Mouse (Mus musculus) liver, embryonic 12.5 days (tissue): Measurements from ENCODE around the gene Gm28374. TPM values are rescaled to one million over a fixed set of nuclear protein-coding genes. Genes with fewer than 3 reads are reported as not detected.

ENCODE experiments used
- ATAC-seq: fragments of 200-750 bp; cut with Nextera tagmentation; 2 replicates; pipeline ENCODE4 v1.8.0; 2017; ENCODE audit warnings: moderate number of reproducible peaks, mild to moderate bottlenecking, moderate library complexity
- H3K27ac ChIP-seq: fragments of 300-500 bp; sonication (generic); 2 replicates; pipeline ENCODE4 v1.5.1; 2016; ENCODE audit warnings: mild to moderate bottlenecking
- H3K27me3 ChIP-seq: fragments of 300-500 bp; sonication (generic); replicated peaks from 2 replicates; pipeline ENCODE4 v1.6.1; 2016; ENCODE audit warnings: mild to moderate bottlenecking, moderate library complexity
- H3K36me3 ChIP-seq: fragments of 300-500 bp; sonication (generic); 2 replicates; pipeline ENCODE4 v1.6.1; 2016; ENCODE audit warnings: mild to moderate bottlenecking, moderate library complexity
- H3K4me1 ChIP-seq: fragments of 300-500 bp; sonication (generic); 2 replicates; pipeline ENCODE4 v1.6.1; 2016
- H3K4me2 ChIP-seq: fragments of 300-500 bp; sonication (generic); 2 replicates; pipeline ENCODE4 v1.6.1; 2016; ENCODE audit warnings: mild to moderate bottlenecking, moderate library complexity
- H3K4me3 ChIP-seq: fragments of 300-500 bp; sonication (generic); 2 replicates; pipeline ENCODE4 v1.5.1; 2016; ENCODE audit warnings: mild to moderate bottlenecking, moderate library complexity
- H3K9ac ChIP-seq: fragments of 300-500 bp; sonication (generic); 2 replicates; pipeline ENCODE4 v1.6.1; 2016; ENCODE audit warnings: mild to moderate bottlenecking, moderate library complexity
- H3K9me3 ChIP-seq: fragments of 300-500 bp; sonication (generic); replicated peaks from 2 replicates; pipeline ENCODE4 v1.6.1; 2016; ENCODE audit warnings: mild to moderate bottlenecking, moderate library complexity
- WGBS: fragments of 180-500 bp; shearing (Covaris S2); methylation state at CpG from one replicate; pipeline ENCODE4 v1.1.7; 2016; ENCODE audit not compliant: insufficient replicate concordance; 5-methylcytosine and 5-hydroxymethylcytosine counted together
- polyA plus RNA-seq: library from polyadenylated mRNA; unstranded; fragments of >200 nt; fragmentation: Nextera tagmentation; extraction: Ambion mirVana; gene quantifications from 2 replicates; pipeline ENCODE4 v1.2.1, GENCODE M21; 2016

Gm28374 gene
- polyA plus RNA-seq, 1 experiment from 2014 or later: 0.37 TPM

- 43% methylated on average over 5 of the region's 5 CpGs for WGBS
- Histone ChIP-seq H3K9me3 (no peaks in the 10 kb centered on the region), H3K27ac (peak overlapping the region; percentile 77), H3K4me2 (peak overlapping the region; percentile 95), H3K27me3 (no peaks in the 10 kb centered on the region), H3K4me1 (peaks cover 54% of the 10 kb centered on the region), H3K36me3 (peaks cover 40% of the 10 kb centered on the region), H3K4me3 (peak overlapping the region; percentile 60), H3K9ac (peak overlapping the region; percentile 70)
- no peak for ATAC-seq
These were observed 15.5 kb downstream of the Gm28374 start for GRCm38 (mm10) chr19:6066571-6066970.

GRCm38 (mm10) chr19:6063081-6063480 lies 19.0 kb downstream of the Gm28374 start:
- WGBS: 84% methylated on average over 6 of the region's 6 CpGs
- no peak for ATAC-seq

GRCm38 (mm10) chr19:6062418-6062817 lies 19.6 kb downstream of the Gm28374 start:
- 50% methylated on average over 5 of the region's 5 CpGs for WGBS
- Histone ChIP-seq H3K4me3 (peak overlapping the region; percentile 92), H3K4me2 (peak overlapping the region; percentile 100), H3K9me3 (no peaks in the 10 kb centered on the region), H3K27ac (peak overlapping the region; percentile 99), H3K9ac (peak overlapping the region; percentile 96), H3K27me3 (no peaks in the 10 kb centered on the region), H3K36me3 (peaks cover 28% of the 10 kb centered on the region), H3K4me1 (peaks cover 62% of the 10 kb centered on the region)
- no peak for ATAC-seq

More at GRCm38 (mm10) chr19:6063081-6063480, 19.0 kb downstream of the Gm28374 start:
- Histone ChIP-seq H3K4me3 (peak overlapping the region; percentile 92; the same call in 1 of the 2 replicates), H3K27me3 (no peaks in the 10 kb centered on the region), H3K9ac (peak overlapping the region; percentile 96; the same call in 1 of the 2 replicates), H3K36me3 (peaks cover 28% of the 10 kb centered on the region), H3K9me3 (no peaks in the 10 kb centered on the region), H3K27ac (no peak overlapping the region), H3K4me2 (peak overlapping the region; percentile 100), H3K4me1 (peaks cover 67% of the 10 kb centered on the region)

- Histone ChIP-seq H3K4me1 (peaks cover 58% of the 10 kb centered on the region), H3K4me2 (peak overlapping the region; percentile 100), H3K27me3 (no peaks in the 10 kb centered on the region), H3K9me3 (no peaks in the 10 kb centered on the region), H3K27ac (peak overlapping the region; percentile 99), H3K36me3 (peaks cover 28% of the 10 kb centered on the region), H3K4me3 (peak overlapping the region; percentile 92), H3K9ac (peak overlapping the region; percentile 96)
- WGBS: 1% methylated on average over 44 of the region's 44 CpGs
- peak; percentile 17 for ATAC-seq
These were observed 20.3 kb downstream of the Gm28374 start for GRCm38 (mm10) chr19:6061641-6062302.

- H3K9ac ChIP-seq: peak within 1 kb of the TSS; percentile 96
- peaks cover 58% of the 10 kb centered on the region for H3K4me1 ChIP-seq
- peak within 1 kb of the TSS; percentile 100 for H3K4me2 ChIP-seq
- ATAC-seq: peak; percentile 74
- H3K27me3 ChIP-seq: no peaks in the 10 kb centered on the region
- peaks cover 34% of the 10 kb centered on the region for H3K36me3 ChIP-seq
- peak within 1 kb of the TSS; percentile 92 for H3K4me3 ChIP-seq
- under 1% methylated on average over 58 of the region's 58 CpGs for WGBS
- no peaks in the 10 kb centered on the region for H3K9me3 ChIP-seq
- peak within 1 kb of the TSS; percentile 99 for H3K27ac ChIP-seq
These were observed 21.0 kb downstream of the Gm28374 start, which contains the start of gene Znhit2 for GRCm38 (mm10) chr19:6061021-6061533. Gene Znhit2, plus strand, starts transcription at chr19:6061192.

GRCm38 (mm10) chr19:6058966-6059365 lies 23.1 kb downstream of the Gm28374 start:
- Histone ChIP-seq H3K4me3 (peak overlapping the region; percentile 95), H3K36me3 (peaks cover 55% of the 10 kb centered on the region), H3K9me3 (no peaks in the 10 kb centered on the region), H3K4me1 (peaks cover 61% of the 10 kb centered on the region), H3K27me3 (no peaks in the 10 kb centered on the region), H3K9ac (peak overlapping the region; percentile 94), H3K4me2 (peak overlapping the region; percentile 86), H3K27ac (peak overlapping the region; percentile 86)
- ATAC-seq: no peak
- WGBS: 59% methylated on average over 5 of the region's 5 CpGs

- Histone ChIP-seq H3K27me3 (no peaks in the 10 kb centered on the region), H3K36me3 (peaks cover 57% of the 10 kb centered on the region), H3K4me1 (peaks cover 61% of the 10 kb centered on the region), H3K4me3 (peak overlapping the region; percentile 95), H3K9me3 (no peaks in the 10 kb centered on the region), H3K27ac (peak overlapping the region; percentile 86), H3K9ac (peak overlapping the region; percentile 94), H3K4me2 (peak overlapping the region; percentile 86)
- 13% methylated on average over 5 of the region's 5 CpGs for WGBS
- ATAC-seq: no peak
These were observed 23.5 kb downstream of the Gm28374 start for GRCm38 (mm10) chr19:6058513-6058912.

- peak within 1 kb of the TSS; percentile 86 for H3K27ac ChIP-seq
- H3K9ac ChIP-seq: peak within 1 kb of the TSS; percentile 94
- H3K4me3 ChIP-seq: peak within 1 kb of the TSS; percentile 95
- no peaks in the 10 kb centered on the region for H3K9me3 ChIP-seq
- under 1% methylated on average over 63 of the region's 63 CpGs for WGBS
- ATAC-seq: peak; percentile 82
- H3K4me2 ChIP-seq: peak within 1 kb of the TSS; percentile 86
- H3K4me1 ChIP-seq: peaks cover 61% of the 10 kb centered on the region
- peaks cover 64% of the 10 kb centered on the region for H3K36me3 ChIP-seq
- H3K27me3 ChIP-seq: no peaks in the 10 kb centered on the region
These were observed 24.6 kb downstream of the Gm28374 start, which contains the start of the genes Mrpl49 and Fau for GRCm38 (mm10) chr19:6057313-6058096. Gene Mrpl49, minus strand, starts transcription at chr19:6057785. Gene Fau, plus strand, starts transcription at chr19:6057844.

GRCm38 (mm10) chr19:6056696-6057095 lies 25.4 kb downstream of the Gm28374 start:
- no peak for ATAC-seq
- peak overlapping the region; percentile 86 for H3K4me2 ChIP-seq
- H3K4me3 ChIP-seq: peak overlapping the region; percentile 95
- peak overlapping the region; percentile 94 for H3K9ac ChIP-seq
- H3K4me1 ChIP-seq: peaks cover 54% of the 10 kb centered on the region
- H3K27ac ChIP-seq: peak overlapping the region; percentile 86; the same call in 1 of the 2 replicates
- H3K9me3 ChIP-seq: no peaks in the 10 kb centered on the region
- peaks cover 72% of the 10 kb centered on the region for H3K36me3 ChIP-seq
- H3K27me3 ChIP-seq: no peaks in the 10 kb centered on the region
- WGBS: 55% methylated on average over 4 of the region's 4 CpGs

GRCm38 (mm10) chr19:6054296-6054695 lies 27.8 kb downstream of the Gm28374 start:
- Histone ChIP-seq H3K36me3 (peaks cover 82% of the 10 kb centered on the region), H3K9me3 (no peaks in the 10 kb centered on the region), H3K27me3 (no peaks in the 10 kb centered on the region), H3K27ac (0 out of 2 replicates have a peak overlapping the region, but pooled peaks have one; percentile 10), H3K4me2 (no peak overlapping the region), H3K9ac (no peak overlapping the region), H3K4me1 (peaks cover 44% of the 10 kb centered on the region), H3K4me3 (no peak overlapping the region)
- 74% methylated on average over 5 of the region's 5 CpGs for WGBS
- ATAC-seq: no peak

- Histone ChIP-seq H3K4me3 (no peak overlapping the region), H3K9ac (no peak overlapping the region), H3K4me1 (peaks cover 52% of the 10 kb centered on the region), H3K27ac (no peak overlapping the region), H3K36me3 (peaks cover 89% of the 10 kb centered on the region), H3K27me3 (no peaks in the 10 kb centered on the region), H3K9me3 (no peaks in the 10 kb centered on the region), H3K4me2 (no peak overlapping the region)
- 83% methylated on average over 7 of the region's 7 CpGs for WGBS
- ATAC-seq: no peak
These were observed 29.5 kb downstream of the Gm28374 start for GRCm38 (mm10) chr19:6052516-6052915.
